In genomic region chr6:83441259-83442061, GRCm38 (mm10) we compare ENCODE assay signal across 7 mouse cellular contexts. TPM values are rescaled to one million over a fixed set of nuclear protein-coding genes. Genes with fewer than 3 reads are reported as not detected.
DNase-seq lines count a peak whose midpoint lies in the region; ATAC-seq and TF ChIP-seq lines count a peak whose summit lies in the region.

No protein-coding gene starts in this region.

- no peaks in the 10 kb centered on the region for H3K9me3 ChIP-seq in embryonic facial prominence, embryonic 14.5 days (ENCODE audit: control insufficient read depth, low read length)
- no peaks in the 10 kb centered on the region for H3K9me3 ChIP-seq in limb, embryonic 12.5 days
- no peaks in the 10 kb centered on the region for H3K9me3 ChIP-seq in midbrain, embryonic 13.5 days

- TF ChIP-seq CTCF in bone marrow, adult 2 months (IDR thresholded peaks at IDR 0.05; ENCODE audit: control insufficient read depth, insufficient read depth, low read length): no peak
- peak; percentile 45 for TF ChIP-seq CTCF in heart, adult 2 months (IDR thresholded peaks at IDR 0.05)
- no peak for TF ChIP-seq CTCF in kidney, adult 2 months (conservative IDR thresholded peaks at IDR 0.05; ENCODE audit: insufficient read depth, insufficient read length, low read depth, low read length)
- no peak for TF ChIP-seq CTCF in small intestine, adult 2 months (IDR thresholded peaks at IDR 0.05; ENCODE audit: extremely low read depth, insufficient read length, insufficient replicate concordance, low read depth, low read length)

- ATAC-seq in embryonic facial prominence, embryonic 14.5 days (ENCODE audit: low read depth): peak; percentile 93
- ATAC-seq in limb, embryonic 12.5 days (ENCODE audit: insufficient number of reproducible peaks, insufficient read depth, low FRiP score, low TSS enrichment, low read depth): peak; percentile 92
- ATAC-seq in midbrain, embryonic 13.5 days: peak; percentile 91

- TF ChIP-seq EP300 in heart, adult 2 months (IDR thresholded peaks at IDR 0.05; ENCODE audit: insufficient read depth, low read depth, low read length): no peak

- H3K4me3 ChIP-seq in bone marrow, adult 2 months (replicated peaks; ENCODE audit: control insufficient read depth, low read depth, low read length): peak overlapping the region; percentile 79
- H3K4me3 ChIP-seq in embryonic facial prominence, embryonic 14.5 days (ENCODE audit: low read depth, low read length): peak overlapping the region; percentile 78
- peak overlapping the region; percentile 71 for H3K4me3 ChIP-seq in heart, adult 2 months
- H3K4me3 ChIP-seq in kidney, adult 2 months (ENCODE audit: insufficient read depth, low read depth, low read length): peak overlapping the region; percentile 86
- peak overlapping the region; percentile 73 for H3K4me3 ChIP-seq in limb, embryonic 12.5 days (replicated peaks)
- peak overlapping the region; percentile 77 for H3K4me3 ChIP-seq in midbrain, embryonic 13.5 days (replicated peaks)
- H3K4me3 ChIP-seq in small intestine, adult 2 months (ENCODE audit: low read depth, low read length): peak overlapping the region; percentile 84

- H3K4me1 ChIP-seq in bone marrow, adult 2 months (ENCODE audit: control insufficient read depth, insufficient read depth, low read length): peaks cover 4% of the 10 kb centered on the region
- peaks cover 63% of the 10 kb centered on the region for H3K4me1 ChIP-seq in embryonic facial prominence, embryonic 14.5 days (ENCODE audit: control insufficient read depth, insufficient read depth, low read length)
- peaks cover 43% of the 10 kb centered on the region for H3K4me1 ChIP-seq in heart, adult 2 months (ENCODE audit: control insufficient read depth, insufficient read depth, low read length)
- peaks cover 55% of the 10 kb centered on the region for H3K4me1 ChIP-seq in kidney, adult 2 months (ENCODE audit: control insufficient read depth, insufficient read depth, low read length)
- peaks cover 73% of the 10 kb centered on the region for H3K4me1 ChIP-seq in limb, embryonic 12.5 days (replicated peaks)
- H3K4me1 ChIP-seq in midbrain, embryonic 13.5 days (replicated peaks): peaks cover 91% of the 10 kb centered on the region
- peaks cover 54% of the 10 kb centered on the region for H3K4me1 ChIP-seq in small intestine, adult 2 months (ENCODE audit: control insufficient read depth, insufficient read depth, insufficient read length, low read length)

- H3K36me3 ChIP-seq in embryonic facial prominence, embryonic 14.5 days (ENCODE audit: control insufficient read depth, insufficient read depth, low read length): peaks cover 21% of the 10 kb centered on the region; the same call in 1 of the 2 replicates
- peaks cover 7% of the 10 kb centered on the region for H3K36me3 ChIP-seq in heart, adult 2 months (ENCODE audit: control insufficient read depth, insufficient read depth, low read length)
- no peaks in the 10 kb centered on the region for H3K36me3 ChIP-seq in kidney, adult 2 months (ENCODE audit: control insufficient read depth, insufficient read depth, low read length)
- H3K36me3 ChIP-seq in limb, embryonic 12.5 days: peaks cover 45% of the 10 kb centered on the region
- H3K36me3 ChIP-seq in midbrain, embryonic 13.5 days: peaks cover 13% of the 10 kb centered on the region; the same call in 1 of the 2 replicates
- H3K36me3 ChIP-seq in small intestine, adult 2 months (ENCODE audit: control insufficient read depth, insufficient read depth, low read length): peaks cover 10% of the 10 kb centered on the region; the same call in 1 of the 2 replicates

- no peaks in the 10 kb centered on the region for H3K27me3 ChIP-seq in embryonic facial prominence, embryonic 14.5 days (replicated peaks; ENCODE audit: control insufficient read depth, insufficient read depth, low read length)
- no peaks in the 10 kb centered on the region for H3K27me3 ChIP-seq in heart, adult 2 months (ENCODE audit: control insufficient read depth, insufficient read depth, low read length)
- no peaks in the 10 kb centered on the region for H3K27me3 ChIP-seq in kidney, adult 2 months (replicated peaks; ENCODE audit: control insufficient read depth, insufficient read depth, low read length)
- no peaks in the 10 kb centered on the region for H3K27me3 ChIP-seq in limb, embryonic 12.5 days
- no peaks in the 10 kb centered on the region for H3K27me3 ChIP-seq in midbrain, embryonic 13.5 days
- no peaks in the 10 kb centered on the region for H3K27me3 ChIP-seq in small intestine, adult 2 months (ENCODE audit: control insufficient read depth, insufficient read depth, low read length)

- H3K79me2 ChIP-seq in heart, adult 2 months (replicated peaks; ENCODE audit: control insufficient read depth, insufficient read depth, low read length): peaks cover 3% of the 10 kb centered on the region

- intact Hi-C loops in heart, adult 2 months (cut with DNase I): loop anchor here (2.0 kb wide), 4 partner anchors 15 to 65 kb away; partner anchors contain the start of gene Dguok

- H3K27ac ChIP-seq in bone marrow, adult 2 months (ENCODE audit: control insufficient read depth, insufficient read depth, low read depth, low read length, poor library complexity): peak overlapping the region; percentile 9
- H3K27ac ChIP-seq in embryonic facial prominence, embryonic 14.5 days (replicated peaks; ENCODE audit: low read depth, low read length): peak overlapping the region; percentile 96
- peak overlapping the region; percentile 95 for H3K27ac ChIP-seq in heart, adult 2 months
- H3K27ac ChIP-seq in kidney, adult 2 months (ENCODE audit: insufficient read depth, low read depth, low read length): peak overlapping the region; percentile 95
- peak overlapping the region; percentile 95 for H3K27ac ChIP-seq in limb, embryonic 12.5 days
- H3K27ac ChIP-seq in midbrain, embryonic 13.5 days: peak overlapping the region; percentile 99
- H3K27ac ChIP-seq in small intestine, adult 2 months (ENCODE audit: insufficient read depth, low read depth, low read length): peak overlapping the region; percentile 64

- peak; percentile 96 for DNase-seq in embryonic facial prominence, embryonic 14.5 days (ENCODE audit: low spot score)
- peak; percentile 93 to 95 for DNase-seq in heart, adult 2 months
- DNase-seq in kidney, adult 2 months: peak; percentile 95

- peak overlapping the region; percentile 87 for H3K4me2 ChIP-seq in embryonic facial prominence, embryonic 14.5 days (ENCODE audit: low read depth, low read length)
- H3K4me2 ChIP-seq in limb, embryonic 12.5 days: peak overlapping the region; percentile 90
- H3K4me2 ChIP-seq in midbrain, embryonic 13.5 days (replicated peaks): peak overlapping the region; percentile 81

- H3K9ac ChIP-seq in embryonic facial prominence, embryonic 14.5 days (ENCODE audit: low read depth, low read length): peak overlapping the region; percentile 79
- peak overlapping the region; percentile 92 for H3K9ac ChIP-seq in heart, adult 2 months (ENCODE audit: low read depth, low read length)
- peak overlapping the region; percentile 78 for H3K9ac ChIP-seq in limb, embryonic 12.5 days (replicated peaks)
- H3K9ac ChIP-seq in midbrain, embryonic 13.5 days (replicated peaks): peak overlapping the region; percentile 95

- TF ChIP-seq POLR2A in bone marrow, adult 2 months (IDR thresholded peaks at IDR 0.05; ENCODE audit: borderline replicate concordance, control insufficient read depth, low read depth, low read length): peak; percentile 74; the same call in 1 of the 2 replicates
- TF ChIP-seq POLR2A in heart, adult 2 months (IDR thresholded peaks at IDR 0.05; ENCODE audit: insufficient read depth, low read depth, low read length): peak; percentile 72; the same call in 1 of the 2 replicates
- TF ChIP-seq POLR2A in kidney, adult 2 months (IDR thresholded peaks at IDR 0.05; ENCODE audit: low read depth, low read length): peak; percentile 13
- TF ChIP-seq POLR2A in small intestine, adult 2 months (IDR thresholded peaks at IDR 0.05; ENCODE audit: low read depth, low read length): peak; percentile 86

- WGBS in bone marrow, adult 2 months: 2% methylated on average over 48 of the region's 48 CpGs
- under 1% methylated on average over 23 of the region's 48 CpGs for WGBS in embryonic facial prominence, embryonic 14.5 days
- WGBS in heart, adult 2 months: under 1% methylated on average over 48 of the region's 48 CpGs
- WGBS in kidney, adult 2 months: under 1% methylated on average over 47 of the region's 48 CpGs
- WGBS in limb, embryonic 12.5 days: under 1% methylated on average over 47 of the region's 48 CpGs
- 0% methylated on average over 46 of the region's 48 CpGs for WGBS in midbrain, embryonic 13.5 days
- WGBS in small intestine, adult 2 months: under 1% methylated on average over 48 of the region's 48 CpGs

RNA-seq across cellular contexts. Expression of gene Tet3, which starts 17.4 kb away (rescaled TPM):
- polyA plus RNA-seq in bone marrow, adult 2 months (2011; ENCODE audit: insufficient read depth, insufficient read length, low replicate concordance, missing spikeins): 23.1 and 35.7 TPM in 2 replicates
- 32.4 and 37.3 TPM in 2 replicates for polyA plus RNA-seq in embryonic facial prominence, embryonic 14.5 days (2014; fragmentation: Nextera tagmentation; extraction: Ambion mirVana)
- 10 to 100 TPM; 13.7 to 23.6 TPM for total RNA-seq in heart, adult 2 months (2021)
- polyA plus RNA-seq in heart, adult 2 months (2012; rRNA removed): 6.2 and 7.6 TPM in 2 replicates
- 7.1 and 8.0 TPM in 2 replicates for polyA plus RNA-seq in kidney, adult 2 months (2012; rRNA removed)
- 36.0 and 38.6 TPM in 2 replicates for polyA plus RNA-seq in limb, embryonic 12.5 days (2016; fragmentation: Nextera tagmentation; extraction: Ambion mirVana)
- 68.1 and 72.4 TPM in 2 replicates for polyA plus RNA-seq in midbrain, embryonic 13.5 days (2015; fragmentation: Nextera tagmentation; extraction: Ambion mirVana)
- 9.0 and 15.4 TPM in 2 replicates for polyA plus RNA-seq in small intestine, adult 2 months (2012; rRNA removed)

Comparison
In these comparisons a context has a peak if more than half of its experiments do, and no peak if none do; other contexts are left out.
1. Peak in every context shown above with its lines: DNase-seq, ATAC-seq, H3K4me3 ChIP-seq and H3K27ac ChIP-seq.
2. H3K27ac ChIP-seq: peak in every context shown above with its lines; median percentile 99 in midbrain, embryonic 13.5 days; 96 in embryonic facial prominence, embryonic 14.5 days; 95 in heart, adult 2 months; 95 in kidney, adult 2 months; 95 in limb, embryonic 12.5 days; 64 in small intestine, adult 2 months; 9 in bone marrow, adult 2 months.
3. POLR2A ChIP-seq: peak in every context shown above with its lines; median percentile 86 in small intestine, adult 2 months; 74 in bone marrow, adult 2 months; 72 in heart, adult 2 months; 13 in kidney, adult 2 months.